Mouse (Mus musculus) forebrain, embryonic 11.5 days (tissue): ENCODE data around the gene Ing2. TPM values are rescaled to one million over a fixed set of nuclear protein-coding genes. Genes with fewer than 3 reads are reported as not detected.
A peak's percentile ranks its signal among the peaks of the same experiment; 100 is the strongest.

Experiments used
- ATAC-seq: fragments of 200-750 bp; cut with Nextera tagmentation; replicated peaks from 2 replicates; pipeline ENCODE4 v1.8.0; 2017; ENCODE audit warnings: moderate TSS enrichment; ENCODE audit not compliant: low FRiP score
- DNase-seq: peaks from one replicate; pipeline ENCODE4 v3.0.0-alpha.2; 2017; ENCODE audit warnings: low spot score
- H3K27ac ChIP-seq: fragments of 300-500 bp; sonication (generic); 2 replicates; pipeline ENCODE4 v1.5.1; 2014; ENCODE audit warnings: low read depth, low read length
- H3K27me3 ChIP-seq: fragments of 300-500 bp; sonication (generic); 2 replicates; pipeline ENCODE4 v1.6.1; 2014; ENCODE audit warnings: mild to moderate bottlenecking, low read length, mixed read lengths; ENCODE audit not compliant: control insufficient read depth, insufficient read depth
- H3K36me3 ChIP-seq: fragments of 300-500 bp; sonication (generic); 2 replicates; pipeline ENCODE4 v1.6.1; 2014; ENCODE audit warnings: mild to moderate bottlenecking, low read length, moderate library complexity, mixed read lengths; ENCODE audit not compliant: control insufficient read depth, insufficient read depth
- H3K4me1 ChIP-seq: fragments of 300-500 bp; sonication (generic); replicated peaks from 2 replicates; pipeline ENCODE4 v1.6.1; 2014; ENCODE audit warnings: low read length, mixed read lengths; ENCODE audit not compliant: control insufficient read depth, insufficient read depth
- H3K4me2 ChIP-seq: fragments of 300-500 bp; sonication (generic); 2 replicates; pipeline ENCODE4 v1.6.1; 2014; ENCODE audit warnings: low read depth, mild to moderate bottlenecking, low read length, moderate library complexity, mixed read lengths; ENCODE audit not compliant: severe bottlenecking
- H3K4me3 ChIP-seq: fragments of 300-500 bp; sonication (generic); 2 replicates; pipeline ENCODE4 v1.5.1; 2014; ENCODE audit warnings: low read depth, low read length
- H3K9ac ChIP-seq: fragments of 300-500 bp; sonication (generic); 2 replicates; pipeline ENCODE4 v1.6.1; 2014; ENCODE audit warnings: low read length
- H3K9me3 ChIP-seq: fragments of 300-500 bp; sonication (generic); 2 replicates; pipeline ENCODE4 v1.6.1; 2016; ENCODE audit warnings: low read length, mixed read lengths; ENCODE audit not compliant: control insufficient read depth
- WGBS: fragments of 180-500 bp; shearing (Covaris S2); extraction: QIAGEN DNeasy Blood & Tissue Kit; methylation state at CpG from one replicate; pipeline ENCODE4 v1.1.7; 2014; 5-methylcytosine and 5-hydroxymethylcytosine counted together
- polyA plus RNA-seq: library from polyadenylated mRNA; unstranded; fragments of >200 nt; fragmentation: Nextera tagmentation; extraction: Ambion mirVana; gene quantifications from 2 replicates; pipeline ENCODE4 v1.2.1, GENCODE M21; 2014

Gene Ing2
- polyA plus RNA-seq, 1 experiment from 2014 or later, result 10.6 TPM

GRCm38 (mm10) chr8:47697696-47698095 is 22.3 kb upstream of the Ing2 start:
- H3K9me3 ChIP-seq, result no peaks in the 10 kb centered on the region
- no peaks in the 10 kb centered on the region for H3K36me3 ChIP-seq
- 74% methylated on average over 1 of the region's 1 CpGs for WGBS
- H3K27me3 ChIP-seq, result no peaks in the 10 kb centered on the region
- no peaks in the 10 kb centered on the region for H3K4me1 ChIP-seq
- DNase-seq (no peak), ATAC-seq (no peak)
- H3K4me2 ChIP-seq, result no peak overlapping the region
- no peak overlapping the region for H3K4me3 ChIP-seq
- no peak overlapping the region for H3K27ac ChIP-seq
- no peak overlapping the region for H3K9ac ChIP-seq

- ATAC-seq (no peak), DNase-seq (no peak)
- Histone ChIP-seq H3K9me3 (no peaks in the 10 kb centered on the region), H3K4me2 (no peak overlapping the region), H3K27me3 (no peaks in the 10 kb centered on the region), H3K9ac (no peak overlapping the region), H3K36me3 (no peaks in the 10 kb centered on the region), H3K27ac (no peak overlapping the region), H3K4me1 (peaks cover 5% of the 10 kb centered on the region; the same call in 1 of the 2 replicates), H3K4me3 (no peak overlapping the region)
- WGBS, result 89% methylated on average over 5 of the region's 5 CpGs
Measured at GRCm38 (mm10) chr8:47695431-47696105, 20.2 kb upstream of the Ing2 start.

- Histone ChIP-seq H3K4me3 (no peak overlapping the region), H3K9me3 (no peaks in the 10 kb centered on the region), H3K27me3 (no peaks in the 10 kb centered on the region), H3K27ac (no peak overlapping the region), H3K4me2 (no peak overlapping the region), H3K4me1 (peaks cover 6% of the 10 kb centered on the region; the same call in 1 of the 2 replicates), H3K36me3 (no peaks in the 10 kb centered on the region), H3K9ac (no peak overlapping the region)
- DNase-seq, result peak; percentile 84
- no peak for ATAC-seq
- 26% methylated on average over 2 of the region's 2 CpGs for WGBS
Measured at GRCm38 (mm10) chr8:47693119-47693518, 17.8 kb upstream of the Ing2 start.

- ATAC-seq, result 0 out of 2 replicates have a peak, but pooled peaks have one; percentile 2
Measured at GRCm38 (mm10) chr8:47691831-47692230, 16.5 kb upstream of the Ing2 start.

GRCm38 (mm10) chr8:47691303-47691702 is 15.9 kb upstream of the Ing2 start:
- Histone ChIP-seq H3K27ac (no peak overlapping the region), H3K4me2 (peak overlapping the region; percentile 58; the same call in 1 of the 2 replicates), H3K9me3 (no peaks in the 10 kb centered on the region), H3K36me3 (no peaks in the 10 kb centered on the region), H3K4me3 (no peak overlapping the region), H3K9ac (no peak overlapping the region), H3K27me3 (no peaks in the 10 kb centered on the region), H3K4me1 (peaks cover 6% of the 10 kb centered on the region; the same call in 1 of the 2 replicates)
- ATAC-seq (no peak), DNase-seq (no peak)
- 33% methylated on average over 7 of the region's 7 CpGs for WGBS

More at GRCm38 (mm10) chr8:47691831-47692230, 16.5 kb upstream of the Ing2 start:
- Histone ChIP-seq H3K27me3 (no peaks in the 10 kb centered on the region), H3K9ac (no peak overlapping the region), H3K4me3 (no peak overlapping the region), H3K4me1 (peaks cover 6% of the 10 kb centered on the region; the same call in 1 of the 2 replicates), H3K4me2 (no peak overlapping the region), H3K27ac (no peak overlapping the region), H3K36me3 (no peaks in the 10 kb centered on the region), H3K9me3 (no peaks in the 10 kb centered on the region)
- DNase-seq, result no peak
- 68% methylated on average over 9 of the region's 10 CpGs for WGBS

- H3K36me3 ChIP-seq, result no peaks in the 10 kb centered on the region
- under 1% methylated on average over 16 of the region's 16 CpGs for WGBS
- H3K9ac ChIP-seq, result peak overlapping the region; percentile 52
- peak overlapping the region; percentile 58 for H3K4me2 ChIP-seq
- DNase-seq (no peak), ATAC-seq (0 out of 2 replicates have a peak, but pooled peaks have one; percentile 44)
- no peaks in the 10 kb centered on the region for H3K9me3 ChIP-seq
- H3K4me1 ChIP-seq, result peaks cover 6% of the 10 kb centered on the region; the same call in 1 of the 2 replicates
- no peak overlapping the region for H3K27ac ChIP-seq
- H3K27me3 ChIP-seq, result no peaks in the 10 kb centered on the region
- H3K4me3 ChIP-seq, result peak overlapping the region; percentile 26
Measured at GRCm38 (mm10) chr8:47690674-47691078, 15.3 kb upstream of the Ing2 start.

- DNase-seq (no peak), ATAC-seq (no peak)
- WGBS, result 52% methylated on average over 12 of the region's 12 CpGs
- H3K9ac ChIP-seq, result no peak overlapping the region
- no peaks in the 10 kb centered on the region for H3K36me3 ChIP-seq
- H3K4me1 ChIP-seq, result peaks cover 6% of the 10 kb centered on the region; the same call in 1 of the 2 replicates
- H3K27me3 ChIP-seq, result no peaks in the 10 kb centered on the region
- H3K4me3 ChIP-seq, result no peak overlapping the region
- no peaks in the 10 kb centered on the region for H3K9me3 ChIP-seq
- H3K4me2 ChIP-seq, result no peak overlapping the region
- no peak overlapping the region for H3K27ac ChIP-seq
Measured at GRCm38 (mm10) chr8:47689704-47690326, 14.5 kb upstream of the Ing2 start.

GRCm38 (mm10) chr8:47684441-47684840 is 9.1 kb upstream of the Ing2 start:
- Histone ChIP-seq H3K4me3 (no peak overlapping the region), H3K36me3 (no peaks in the 10 kb centered on the region), H3K9ac (no peak overlapping the region), H3K27me3 (no peaks in the 10 kb centered on the region), H3K4me1 (no peaks in the 10 kb centered on the region), H3K9me3 (no peaks in the 10 kb centered on the region; the same call in 1 of the 2 replicates), H3K4me2 (no peak overlapping the region), H3K27ac (no peak overlapping the region)
- 86% methylated on average over 5 of the region's 5 CpGs for WGBS
- ATAC-seq, result no peak
- DNase-seq, result no peak
